Mouse (Mus musculus) liver, embryonic 13.5 days (tissue): Measurements from ENCODE around the gene Fam114a1. TPM values are rescaled to one million over a fixed set of nuclear protein-coding genes. Genes with fewer than 3 reads are reported as not detected.

Experiments used
- ATAC-seq: fragments of 200-750 bp; cut with Nextera tagmentation; 2 replicates; pipeline ENCODE4 v1.8.0; 2017; ENCODE audit warnings: low read depth, mild to moderate bottlenecking, moderate number of reproducible peaks, moderate library complexity
- DNase-seq: peaks from one replicate; pipeline ENCODE4 v3.0.0; 2022
- H3K27ac ChIP-seq: fragments of 300-500 bp; sonication (generic); 2 replicates; pipeline ENCODE4 v1.5.1; 2015; ENCODE audit warnings: moderate library complexity, mild to moderate bottlenecking, inconsistent platforms
- H3K27me3 ChIP-seq: fragments of 300-500 bp; sonication (generic); 2 replicates; pipeline ENCODE4 v1.6.1; 2015; ENCODE audit warnings: mild to moderate bottlenecking, inconsistent platforms
- H3K36me3 ChIP-seq: fragments of 300-500 bp; sonication (generic); 2 replicates; pipeline ENCODE4 v1.6.1; 2015; ENCODE audit warnings: mild to moderate bottlenecking, inconsistent platforms
- H3K4me1 ChIP-seq: fragments of 300-500 bp; sonication (generic); replicated peaks from 2 replicates; pipeline ENCODE4 v1.6.1; 2015; ENCODE audit warnings: inconsistent platforms
- H3K4me2 ChIP-seq: fragments of 300-500 bp; sonication (generic); 2 replicates; pipeline ENCODE4 v1.6.1; 2015; ENCODE audit warnings: inconsistent platforms, mild to moderate bottlenecking, moderate library complexity
- H3K4me3 ChIP-seq: fragments of 300-500 bp; sonication (generic); replicated peaks from 2 replicates; pipeline ENCODE4 v1.5.1; 2015; ENCODE audit warnings: mild to moderate bottlenecking, inconsistent platforms
- H3K9ac ChIP-seq: fragments of 300-500 bp; sonication (generic); 2 replicates; pipeline ENCODE4 v1.6.1; 2015; ENCODE audit warnings: mild to moderate bottlenecking, inconsistent platforms
- H3K9me3 ChIP-seq: fragments of 300-500 bp; sonication (generic); replicated peaks from 2 replicates; pipeline ENCODE4 v1.6.1; 2016; ENCODE audit warnings: inconsistent platforms
- WGBS: fragments of 180-500 bp; shearing (Covaris S2); methylation state at CpG from one replicate; pipeline ENCODE4 v1.1.7; 2015; ENCODE audit not compliant: insufficient replicate concordance; 5-methylcytosine and 5-hydroxymethylcytosine counted together
- polyA plus RNA-seq: library from polyadenylated mRNA; unstranded; fragments of >200 nt; fragmentation: Nextera tagmentation; extraction: Ambion mirVana; gene quantifications from 2 replicates; pipeline ENCODE4 v1.2.1, GENCODE M21; 2015

Gene Fam114a1
- polyA plus RNA-seq, 1 experiment from 2014 or later = 12.3 TPM

GRCm38 (mm10) chr5:65006011-65006491, 36.2 kb downstream of the Fam114a1 start:
- Histone ChIP-seq H3K4me3 (no peak overlapping the region), H3K4me1 (no peaks in the 10 kb centered on the region), H3K36me3 (peaks cover 19% of the 10 kb centered on the region), H3K4me2 (no peak overlapping the region), H3K9me3 (peaks cover 7% of the 10 kb centered on the region; the same call in 1 of the 2 replicates), H3K27me3 (no peaks in the 10 kb centered on the region), H3K27ac (no peak overlapping the region), H3K9ac (no peak overlapping the region)
- no peak for ATAC-seq
- no peak for DNase-seq
- WGBS = 53% methylated on average over 4 of the region's 4 CpGs

GRCm38 (mm10) chr5:65011901-65012573, 42.2 kb downstream of the Fam114a1 start:
- no peak for DNase-seq
- Histone ChIP-seq H3K9me3 (peaks cover 7% of the 10 kb centered on the region; the same call in 1 of the 2 replicates), H3K27me3 (no peaks in the 10 kb centered on the region), H3K4me1 (no peaks in the 10 kb centered on the region), H3K36me3 (peaks cover 29% of the 10 kb centered on the region), H3K27ac (no peak overlapping the region), H3K9ac (no peak overlapping the region), H3K4me2 (no peak overlapping the region), H3K4me3 (no peak overlapping the region)
- ATAC-seq = no peak
- 67% methylated on average over 7 of the region's 7 CpGs for WGBS

- WGBS = 67% methylated on average over 3 of the region's 3 CpGs
- no peak overlapping the region for H3K27ac ChIP-seq
- no peaks in the 10 kb centered on the region for H3K27me3 ChIP-seq
- no peak for DNase-seq
- no peak overlapping the region for H3K9ac ChIP-seq
- no peak overlapping the region for H3K4me2 ChIP-seq
- H3K36me3 ChIP-seq = peaks cover 10% of the 10 kb centered on the region
- no peak overlapping the region for H3K4me3 ChIP-seq
- peaks cover 1% of the 10 kb centered on the region; the same call in 1 of the 2 replicates for H3K9me3 ChIP-seq
- no peak for ATAC-seq
- no peaks in the 10 kb centered on the region for H3K4me1 ChIP-seq
Observed at GRCm38 (mm10) chr5:65015508-65015907, 45.6 kb downstream of the Fam114a1 start.

GRCm38 (mm10) chr5:65019109-65019508, 49.2 kb downstream of the Fam114a1 start:
- WGBS = 24% methylated on average over 8 of the region's 8 CpGs
- ATAC-seq = no peak
- H3K36me3 ChIP-seq = peaks cover 19% of the 10 kb centered on the region; the same call in 1 of the 2 replicates

GRCm38 (mm10) chr5:65019823-65020222, 50.0 kb downstream of the Fam114a1 start:
- peaks cover 19% of the 10 kb centered on the region; the same call in 1 of the 2 replicates for H3K36me3 ChIP-seq
- no peak overlapping the region for H3K4me2 ChIP-seq
- no peak overlapping the region for H3K9ac ChIP-seq
- ATAC-seq (no peak), DNase-seq (no peak)
- no peaks in the 10 kb centered on the region for H3K4me1 ChIP-seq
- no peaks in the 10 kb centered on the region for H3K27me3 ChIP-seq
- no peaks in the 10 kb centered on the region for H3K9me3 ChIP-seq
- H3K27ac ChIP-seq = peak overlapping the region; percentile 17; the same call in 1 of the 2 replicates
- no peak overlapping the region for H3K4me3 ChIP-seq
- 49% methylated on average over 7 of the region's 7 CpGs for WGBS

More at GRCm38 (mm10) chr5:65019109-65019508, 49.2 kb downstream of the Fam114a1 start:
- Histone ChIP-seq H3K27ac (no peak overlapping the region), H3K9me3 (no peaks in the 10 kb centered on the region), H3K4me1 (no peaks in the 10 kb centered on the region), H3K4me2 (no peak overlapping the region), H3K4me3 (no peak overlapping the region), H3K9ac (no peak overlapping the region), H3K27me3 (no peaks in the 10 kb centered on the region)
- no peak for DNase-seq

GRCm38 (mm10) chr5:65022006-65022405, 52.1 kb downstream of the Fam114a1 start:
- no peak overlapping the region for H3K4me3 ChIP-seq
- DNase-seq (no peak), ATAC-seq (no peak)
- H3K27me3 ChIP-seq = no peaks in the 10 kb centered on the region
- H3K36me3 ChIP-seq = peaks cover 14% of the 10 kb centered on the region; the same call in 1 of the 2 replicates
- WGBS = 75% methylated on average over 4 of the region's 4 CpGs
- no peak overlapping the region for H3K27ac ChIP-seq
- H3K9me3 ChIP-seq = no peaks in the 10 kb centered on the region
- no peaks in the 10 kb centered on the region for H3K4me1 ChIP-seq
- H3K9ac ChIP-seq = no peak overlapping the region
- H3K4me2 ChIP-seq = no peak overlapping the region

- Histone ChIP-seq H3K27ac (no peak overlapping the region), H3K4me3 (no peak overlapping the region), H3K36me3 (peaks cover 14% of the 10 kb centered on the region), H3K4me1 (no peaks in the 10 kb centered on the region), H3K9me3 (no peaks in the 10 kb centered on the region), H3K27me3 (no peaks in the 10 kb centered on the region), H3K9ac (no peak overlapping the region), H3K4me2 (no peak overlapping the region)
- 68% methylated on average over 2 of the region's 2 CpGs for WGBS
- ATAC-seq (no peak), DNase-seq (no peak)
Observed at GRCm38 (mm10) chr5:65024641-65025040, 54.8 kb downstream of the Fam114a1 start.

GRCm38 (mm10) chr5:65025916-65026315, 56.0 kb downstream of the Fam114a1 start:
- H3K4me3 ChIP-seq = no peak overlapping the region
- no peaks in the 10 kb centered on the region for H3K9me3 ChIP-seq
- no peaks in the 10 kb centered on the region for H3K4me1 ChIP-seq
- no peak overlapping the region for H3K27ac ChIP-seq
- H3K9ac ChIP-seq = no peak overlapping the region
- H3K36me3 ChIP-seq = peaks cover 16% of the 10 kb centered on the region
- DNase-seq (no peak), ATAC-seq (no peak)
- 37% methylated on average over 6 of the region's 6 CpGs for whole genome bisulfite sequencing
- H3K27me3 ChIP-seq = no peaks in the 10 kb centered on the region
- H3K4me2 ChIP-seq = no peak overlapping the region

GRCm38 (mm10) chr5:65026776-65027175, 56.9 kb downstream of the Fam114a1 start:
- no peak overlapping the region for H3K4me2 ChIP-seq
- no peaks in the 10 kb centered on the region for H3K9me3 ChIP-seq
- ATAC-seq (no peak), DNase-seq (no peak)
- no peaks in the 10 kb centered on the region for H3K27me3 ChIP-seq
- no peak overlapping the region for H3K4me3 ChIP-seq
- peaks cover 18% of the 10 kb centered on the region for H3K36me3 ChIP-seq
- no peaks in the 10 kb centered on the region for H3K4me1 ChIP-seq
- 66% methylated on average over 9 of the region's 9 CpGs for WGBS
- no peak overlapping the region for H3K27ac ChIP-seq
- H3K9ac ChIP-seq = no peak overlapping the region

- no peak overlapping the region for H3K27ac ChIP-seq
- ATAC-seq (no peak), DNase-seq (no peak)
- H3K9me3 ChIP-seq = no peaks in the 10 kb centered on the region
- no peak overlapping the region for H3K4me2 ChIP-seq
- H3K4me1 ChIP-seq = no peaks in the 10 kb centered on the region
- no peak overlapping the region for H3K9ac ChIP-seq
- H3K36me3 ChIP-seq = peaks cover 13% of the 10 kb centered on the region
- H3K4me3 ChIP-seq = no peak overlapping the region
- H3K27me3 ChIP-seq = no peaks in the 10 kb centered on the region
- 69% methylated on average over 9 of the region's 9 CpGs for WGBS
Observed at GRCm38 (mm10) chr5:65028019-65028418, 58.1 kb downstream of the Fam114a1 start.

- Histone ChIP-seq H3K4me3 (no peak overlapping the region), H3K9me3 (no peaks in the 10 kb centered on the region), H3K4me1 (no peaks in the 10 kb centered on the region), H3K4me2 (no peak overlapping the region), H3K27me3 (no peaks in the 10 kb centered on the region), H3K27ac (no peak overlapping the region), H3K36me3 (peaks cover 8% of the 10 kb centered on the region; the same call in 1 of the 2 replicates), H3K9ac (no peak overlapping the region)
- 73% methylated on average over 13 of the region's 13 CpGs for WGBS
- ATAC-seq (no peak), DNase-seq (no peak)
Observed at GRCm38 (mm10) chr5:65036597-65036996, 66.7 kb downstream of the Fam114a1 start.

- H3K4me1 ChIP-seq = no peaks in the 10 kb centered on the region
- no peak overlapping the region for H3K4me2 ChIP-seq
- H3K9me3 ChIP-seq = no peaks in the 10 kb centered on the region
- no peaks in the 10 kb centered on the region for H3K27me3 ChIP-seq
- DNase-seq (no peak), ATAC-seq (no peak)
- WGBS = 60% methylated on average over 9 of the region's 9 CpGs
- H3K9ac ChIP-seq = no peak overlapping the region
- H3K27ac ChIP-seq = no peak overlapping the region
- no peak overlapping the region for H3K4me3 ChIP-seq
- 0 out of 2 replicates have a peak, but pooled peaks cover 4% of the 10 kb centered on the region for H3K36me3 ChIP-seq
Observed at GRCm38 (mm10) chr5:65038305-65038704, 68.4 kb downstream of the Fam114a1 start.
